In genomic region chr11:118297967-118298366, GRCm38 (mm10) we compare ENCODE assay signal across 17 mouse cellular contexts. TPM values are rescaled to one million over a fixed set of nuclear protein-coding genes. Genes with fewer than 3 reads are reported as not detected.
A peak's percentile ranks its signal among the peaks of the same experiment; 100 is the strongest.
DNase-seq lines count a peak whose midpoint lies in the region; ATAC-seq and TF ChIP-seq lines count a peak whose summit lies in the region.
"Had no signal": no experiment of that assay in that cellular context is flagged by ENCODE, and none has a peak within 500 bp of the region (broad histone marks: within the 10 kb centered on the region; RNA-seq: fewer than 3 reads in every experiment).

No protein-coding gene starts in this region.

- H3K9me3 ChIP-seq in forebrain, postnatal 0 days (ENCODE audit: low read length) = no peaks in the 10 kb centered on the region
- H3K9me3 ChIP-seq in forebrain, embryonic 14.5 days (replicated peaks; ENCODE audit: control insufficient read depth, low read length) = no peaks in the 10 kb centered on the region
- no peaks in the 10 kb centered on the region for H3K9me3 ChIP-seq in lung, embryonic 14.5 days (ENCODE audit: low read depth, low read length)
- no peaks in the 10 kb centered on the region for H3K9me3 ChIP-seq in limb, embryonic 10.5 days (replicated peaks)
- no peaks in the 10 kb centered on the region for H3K9me3 ChIP-seq in hindbrain, embryonic 14.5 days (ENCODE audit: control insufficient read depth, low read length)
- H3K9me3 ChIP-seq: embryonic facial prominence, embryonic 15.5 days; forebrain, embryonic 13.5 days; limb, embryonic 12.5 days; midbrain, embryonic 12.5 days had no signal

- H3K4me1 ChIP-seq in forebrain, postnatal 0 days (ENCODE audit: insufficient read depth) = no peaks in the 10 kb centered on the region
- no peaks in the 10 kb centered on the region for H3K4me1 ChIP-seq in forebrain, embryonic 14.5 days (ENCODE audit: control insufficient read depth, insufficient read depth, low read length)
- no peaks in the 10 kb centered on the region for H3K4me1 ChIP-seq in lung, embryonic 14.5 days (ENCODE audit: insufficient read depth)
- peaks cover 3% of the 10 kb centered on the region; the same call in 1 of the 2 replicates for H3K4me1 ChIP-seq in limb, embryonic 10.5 days
- H3K4me1 ChIP-seq in hindbrain, embryonic 14.5 days (replicated peaks; ENCODE audit: control insufficient read depth, insufficient read depth, low read length) = no peaks in the 10 kb centered on the region; the same call in 1 of the 2 replicates
- H3K4me1 ChIP-seq: embryonic facial prominence, embryonic 15.5 days; forebrain, embryonic 13.5 days; limb, embryonic 12.5 days had no signal

- TF ChIP-seq CTCF in forebrain, postnatal 0 days (IDR thresholded peaks at IDR 0.05; ENCODE audit: low read depth) = peak; percentile 26; the same call in 1 of the 2 replicates
- TF ChIP-seq CTCF in lung, embryonic 14.5 days (IDR thresholded peaks at IDR 0.05; ENCODE audit: low read depth) = peak; percentile 19; the same call in 1 of the 2 replicates

- DNase-seq in forebrain, postnatal 0 days = no peak
- no peak for DNase-seq in forebrain, embryonic 14.5 days (ENCODE audit: low spot score)
- DNase-seq in lung, embryonic 14.5 days = no peak
- no peak for DNase-seq in lung, postnatal 25 days (ENCODE audit: low spot score)
- no peak for DNase-seq in limb, embryonic 10.5 days (ENCODE audit: low spot score)
- DNase-seq in thymus, postnatal 4 days = peak; percentile 79
- no peak for DNase-seq in yolk sac, embryonic 10.5 days (ENCODE audit: low spot score)
- no peak for DNase-seq in hindbrain, embryonic 14.5 days (ENCODE audit: low spot score)
- DNase-seq: adrenal gland, postnatal 10 days; cerebellum, postnatal 36 days; gastrocnemius, postnatal 14 days; spleen, adult 18-20 months had no signal

- H3K4me3 ChIP-seq in forebrain, postnatal 0 days (ENCODE audit: low read depth, low read length) = no peak overlapping the region
- no peak overlapping the region for H3K4me3 ChIP-seq in forebrain, embryonic 14.5 days (ENCODE audit: low read depth, low read length)
- H3K4me3 ChIP-seq in lung, embryonic 14.5 days (ENCODE audit: low read depth, low read length) = no peak overlapping the region
- no peak overlapping the region for H3K4me3 ChIP-seq in limb, embryonic 10.5 days
- no peak overlapping the region for H3K4me3 ChIP-seq in hindbrain, embryonic 14.5 days (replicated peaks; ENCODE audit: low read length)
- H3K4me3 ChIP-seq: embryonic facial prominence, embryonic 15.5 days; forebrain, embryonic 13.5 days; limb, embryonic 12.5 days; midbrain, embryonic 12.5 days had no signal

- 72% methylated on average over 3 of the region's 3 CpGs for WGBS in forebrain, postnatal 0 days
- 86% methylated on average over 3 of the region's 3 CpGs for WGBS in forebrain, embryonic 14.5 days
- 77% methylated on average over 3 of the region's 3 CpGs for WGBS in lung, embryonic 14.5 days
- WGBS in limb, embryonic 10.5 days = 81% methylated on average over 3 of the region's 3 CpGs
- WGBS in hindbrain, embryonic 14.5 days = 88% methylated on average over 3 of the region's 3 CpGs

- no peaks in the 10 kb centered on the region for H3K27me3 ChIP-seq in forebrain, postnatal 0 days (ENCODE audit: insufficient read depth, low read length)
- no peaks in the 10 kb centered on the region for H3K27me3 ChIP-seq in forebrain, embryonic 14.5 days (replicated peaks; ENCODE audit: control insufficient read depth, insufficient read depth, low read length)
- H3K27me3 ChIP-seq in lung, embryonic 14.5 days (ENCODE audit: insufficient read depth, low read length) = no peaks in the 10 kb centered on the region
- no peaks in the 10 kb centered on the region for H3K27me3 ChIP-seq in limb, embryonic 10.5 days (ENCODE audit: low read depth, poor library complexity, severe bottlenecking)
- no peaks in the 10 kb centered on the region for H3K27me3 ChIP-seq in hindbrain, embryonic 14.5 days (ENCODE audit: control insufficient read depth, insufficient read depth, low read length)
- H3K27me3 ChIP-seq: embryonic facial prominence, embryonic 15.5 days; forebrain, embryonic 13.5 days; limb, embryonic 12.5 days; midbrain, embryonic 12.5 days had no signal

- ATAC-seq in forebrain, postnatal 0 days = no peak
- ATAC-seq in forebrain, embryonic 14.5 days = no peak
- ATAC-seq in lung, embryonic 14.5 days (ENCODE audit: insufficient read depth) = no peak
- ATAC-seq in hindbrain, embryonic 14.5 days (ENCODE audit: low FRiP score) = no peak
- ATAC-seq: forebrain, embryonic 13.5 days had no signal

- H3K27ac ChIP-seq in forebrain, postnatal 0 days (ENCODE audit: low read depth, low read length) = no peak overlapping the region
- no peak overlapping the region for H3K27ac ChIP-seq in forebrain, embryonic 14.5 days (ENCODE audit: low read depth, low read length)
- H3K27ac ChIP-seq in lung, embryonic 14.5 days (ENCODE audit: low read depth) = no peak overlapping the region
- H3K27ac ChIP-seq in limb, embryonic 10.5 days = 0 out of 2 replicates have a peak overlapping the region, but pooled peaks have one; percentile 15
- no peak overlapping the region for H3K27ac ChIP-seq in hindbrain, embryonic 14.5 days
- H3K27ac ChIP-seq: embryonic facial prominence, embryonic 15.5 days; forebrain, embryonic 13.5 days; limb, embryonic 12.5 days; midbrain, embryonic 12.5 days had no signal

- no peak overlapping the region for H3K4me2 ChIP-seq in forebrain, postnatal 0 days (ENCODE audit: low read depth)
- H3K4me2 ChIP-seq in forebrain, embryonic 14.5 days (ENCODE audit: low read length) = no peak overlapping the region
- no peak overlapping the region for H3K4me2 ChIP-seq in lung, embryonic 14.5 days
- H3K4me2 ChIP-seq in hindbrain, embryonic 14.5 days (replicated peaks) = no peak overlapping the region
- H3K4me2 ChIP-seq: embryonic facial prominence, embryonic 15.5 days; forebrain, embryonic 13.5 days; heart, embryonic 11.5 days; limb, embryonic 12.5 days; midbrain, embryonic 12.5 days had no signal

- peaks cover 8% of the 10 kb centered on the region; the same call in 1 of the 2 replicates for H3K36me3 ChIP-seq in forebrain, postnatal 0 days (ENCODE audit: insufficient read depth)
- H3K36me3 ChIP-seq in forebrain, embryonic 14.5 days (ENCODE audit: control insufficient read depth, insufficient read depth, low read length) = peaks cover 6% of the 10 kb centered on the region
- H3K36me3 ChIP-seq in lung, embryonic 14.5 days (ENCODE audit: insufficient read depth) = peaks cover 7% of the 10 kb centered on the region; the same call in 1 of the 2 replicates
- H3K36me3 ChIP-seq in limb, embryonic 10.5 days = peaks cover 31% of the 10 kb centered on the region
- peaks cover 2% of the 10 kb centered on the region for H3K36me3 ChIP-seq in hindbrain, embryonic 14.5 days (replicated peaks; ENCODE audit: control insufficient read depth, insufficient read depth)

- H3K9ac ChIP-seq in forebrain, postnatal 0 days = no peak overlapping the region
- H3K9ac ChIP-seq in forebrain, embryonic 14.5 days (ENCODE audit: low read length) = no peak overlapping the region
- no peak overlapping the region for H3K9ac ChIP-seq in lung, embryonic 14.5 days
- H3K9ac ChIP-seq in hindbrain, embryonic 14.5 days = no peak overlapping the region
- H3K9ac ChIP-seq: embryonic facial prominence, embryonic 15.5 days; forebrain, embryonic 13.5 days; limb, embryonic 12.5 days; midbrain, embryonic 12.5 days had no signal

RNA-seq across cellular contexts. Expression of gene Usp36, which starts 7.9 kb away (rescaled TPM):
- total RNA-seq in forebrain, postnatal 0 days (2014; rRNA removed) = 17.1 and 22.1 TPM in 2 replicates
- 6.7 and 9.5 TPM in 2 replicates for polyA plus RNA-seq in forebrain, postnatal 0 days (2015; fragmentation: Nextera tagmentation; extraction: Ambion mirVana)
- polyA plus RNA-seq in forebrain, embryonic 14.5 days (2014; fragmentation: Nextera tagmentation; extraction: Ambion mirVana) = 7.1 and 8.7 TPM in 2 replicates
- polyA plus RNA-seq in lung, embryonic 14.5 days (2014; fragmentation: Nextera tagmentation; extraction: Ambion mirVana) = 18.7 and 19.9 TPM in 2 replicates
- 25.6 and 27.4 TPM in 2 replicates for polyA plus RNA-seq in limb, embryonic 10.5 days (2016; fragmentation: Nextera tagmentation; extraction: Ambion mirVana)
- polyA plus RNA-seq in hindbrain, embryonic 14.5 days (2014; fragmentation: Nextera tagmentation; extraction: Ambion mirVana) = 11.9 and 13.6 TPM in 2 replicates

RNA-seq across cellular contexts. Expression of gene Cep295nl, which starts 44.3 kb away (rescaled TPM):
- 0.33 and 1.5 TPM in 2 replicates for total RNA-seq in forebrain, postnatal 0 days (2014; rRNA removed)
- 0.14 and 0.21 TPM in 2 replicates for polyA plus RNA-seq in forebrain, postnatal 0 days (2015; fragmentation: Nextera tagmentation; extraction: Ambion mirVana)
- polyA plus RNA-seq in forebrain, embryonic 14.5 days (2014; fragmentation: Nextera tagmentation; extraction: Ambion mirVana) = 0.11 TPM in 2 replicates
- polyA plus RNA-seq in lung, embryonic 14.5 days (2014; fragmentation: Nextera tagmentation; extraction: Ambion mirVana) = 0.57 and 0.62 TPM in 2 replicates
- 0.61 and 1.1 TPM in 2 replicates for polyA plus RNA-seq in limb, embryonic 10.5 days (2016; fragmentation: Nextera tagmentation; extraction: Ambion mirVana)
- 0.17 TPM in 1 of 2 replicates, not detected in the other for polyA plus RNA-seq in hindbrain, embryonic 14.5 days (2014; fragmentation: Nextera tagmentation; extraction: Ambion mirVana)

RNA-seq across cellular contexts. Expression of gene Cyth1, which starts 49.6 kb away (rescaled TPM):
- 64.1 and 74.1 TPM in 2 replicates for total RNA-seq in forebrain, postnatal 0 days (2014; rRNA removed)
- polyA plus RNA-seq in forebrain, postnatal 0 days (2015; fragmentation: Nextera tagmentation; extraction: Ambion mirVana) = 23.7 and 24.2 TPM in 2 replicates
- polyA plus RNA-seq in forebrain, embryonic 14.5 days (2014; fragmentation: Nextera tagmentation; extraction: Ambion mirVana) = 21.9 and 24.8 TPM in 2 replicates
- 10.5 and 11.5 TPM in 2 replicates for polyA plus RNA-seq in lung, embryonic 14.5 days (2014; fragmentation: Nextera tagmentation; extraction: Ambion mirVana)
- 17.9 and 22.6 TPM in 2 replicates for polyA plus RNA-seq in limb, embryonic 10.5 days (2016; fragmentation: Nextera tagmentation; extraction: Ambion mirVana)
- 18.1 and 18.7 TPM in 2 replicates for polyA plus RNA-seq in hindbrain, embryonic 14.5 days (2014; fragmentation: Nextera tagmentation; extraction: Ambion mirVana)

RNA-seq across cellular contexts. Expression of gene Timp2, which starts 57.6 kb away (rescaled TPM):
- 174 and 208 TPM in 2 replicates for total RNA-seq in forebrain, postnatal 0 days (2014; rRNA removed)
- polyA plus RNA-seq in forebrain, postnatal 0 days (2015; fragmentation: Nextera tagmentation; extraction: Ambion mirVana) = 121 and 165 TPM in 2 replicates
- polyA plus RNA-seq in forebrain, embryonic 14.5 days (2014; fragmentation: Nextera tagmentation; extraction: Ambion mirVana) = 62.9 and 71.7 TPM in 2 replicates
- polyA plus RNA-seq in lung, embryonic 14.5 days (2014; fragmentation: Nextera tagmentation; extraction: Ambion mirVana) = 87.3 and 90.4 TPM in 2 replicates
- polyA plus RNA-seq in limb, embryonic 10.5 days (2016; fragmentation: Nextera tagmentation; extraction: Ambion mirVana) = 35.4 and 49.6 TPM in 2 replicates
- 94.3 and 114 TPM in 2 replicates for polyA plus RNA-seq in hindbrain, embryonic 14.5 days (2014; fragmentation: Nextera tagmentation; extraction: Ambion mirVana)
